Mouse (Mus musculus) heart, postnatal 0 days (tissue): ENCODE data around the gene Slc15a5. TPM values are rescaled to one million over a fixed set of nuclear protein-coding genes. Genes with fewer than 3 reads are reported as not detected.
A peak's percentile ranks its signal among the peaks of the same experiment; 100 is the strongest.

ENCODE experiments used
- ATAC-seq: fragments of 200-750 bp; cut with Nextera tagmentation; 2 replicates; pipeline ENCODE4 v1.8.0; 2017; ENCODE audit warnings: low read depth, moderate number of reproducible peaks, moderate library complexity; ENCODE audit not compliant: insufficient read depth
- DNase-seq: peaks from one replicate; pipeline ENCODE4 v3.0.0-alpha.2; 2016; ENCODE audit warnings: low spot score
- H3K27ac ChIP-seq: fragments of 300-500 bp; sonication (generic); 2 replicates; pipeline ENCODE4 v1.5.1; 2014; ENCODE audit warnings: low read depth, mild to moderate bottlenecking
- H3K27me3 ChIP-seq: fragments of 300-500 bp; sonication (generic); 2 replicates; pipeline ENCODE4 v1.6.1; 2014; ENCODE audit warnings: low read length, mixed read lengths; ENCODE audit not compliant: control insufficient read depth, insufficient read depth
- H3K36me3 ChIP-seq: fragments of 300-500 bp; sonication (generic); replicated peaks from 2 replicates; pipeline ENCODE4 v1.6.1; 2014; ENCODE audit warnings: low read length, mixed read lengths; ENCODE audit not compliant: control insufficient read depth, insufficient read depth
- H3K4me1 ChIP-seq: fragments of 300-500 bp; sonication (generic); 2 replicates; pipeline ENCODE4 v1.6.1; 2014; ENCODE audit warnings: antibody characterized with exemption; ENCODE audit not compliant: control insufficient read depth, insufficient read depth
- H3K4me2 ChIP-seq: fragments of 300-500 bp; sonication (generic); 2 replicates; pipeline ENCODE4 v1.6.1; 2014; ENCODE audit warnings: low read depth, mild to moderate bottlenecking, low read length, moderate library complexity
- H3K4me3 ChIP-seq: fragments of 300-500 bp; sonication (generic); 2 replicates; pipeline ENCODE4 v1.5.1; 2014; ENCODE audit warnings: low read depth, low read length
- H3K9ac ChIP-seq: fragments of 300-500 bp; sonication (generic); replicated peaks from 2 replicates; pipeline ENCODE4 v1.6.1; 2014; ENCODE audit warnings: low read depth, low read length, mixed read lengths
- H3K9me3 ChIP-seq: fragments of 300-500 bp; sonication (generic); replicated peaks from 2 replicates; pipeline ENCODE4 v1.6.1; 2016; ENCODE audit warnings: low read length; ENCODE audit not compliant: control insufficient read depth
- CTCF ChIP-seq: IDR thresholded peaks from 2 replicates; pipeline ENCODE4 v1.5.1; 2016; ENCODE audit warnings: antibody characterized with exemption, control low read depth, low read depth
- EP300 ChIP-seq: IDR thresholded peaks from 2 replicates; pipeline ENCODE4 v1.6.1; 2016; ENCODE audit warnings: antibody characterized with exemption, low read depth
- WGBS: fragments of 180-500 bp; shearing (Covaris S2); extraction: QIAGEN DNeasy Blood & Tissue Kit; methylation state at CpG from one replicate; pipeline ENCODE4 v1.1.7; 2014; 5-methylcytosine and 5-hydroxymethylcytosine counted together
- polyA plus RNA-seq: library from polyadenylated mRNA; unstranded; fragments of >200 nt; fragmentation: Nextera tagmentation; extraction: Ambion mirVana; gene quantifications from 2 replicates; pipeline ENCODE4 v1.2.1, GENCODE M21; 2015
- total RNA-seq: library from RNA; depleted of rRNA; stranded (reverse); fragments of >200 nt; gene quantifications from 2 replicates; pipeline ENCODE4 v1.2.3, GENCODE M21; 2014; ENCODE audit warnings: low replicate concordance; rRNA removed

The Slc15a5 gene
- total and polyA plus RNA-seq, 2 experiments from 2014 or later: 0.15 TPM; not detected in 1

- no peak for DNase-seq
- WGBS: 73% methylated on average over 7 of the region's 7 CpGs
- H3K9ac ChIP-seq: no peak overlapping the region
- no peak for ATAC-seq
- H3K4me2 ChIP-seq: no peak overlapping the region
- H3K36me3 ChIP-seq: no peaks in the 10 kb centered on the region
- no peak overlapping the region for H3K27ac ChIP-seq
- H3K9me3 ChIP-seq: no peaks in the 10 kb centered on the region
- H3K4me1 ChIP-seq: 0 out of 2 replicates have a peak, but pooled peaks cover 6% of the 10 kb centered on the region
- TF ChIP-seq CTCF (no peak), EP300 (no peak)
- no peak overlapping the region for H3K4me3 ChIP-seq
- no peaks in the 10 kb centered on the region for H3K27me3 ChIP-seq
Observed at GRCm38 (mm10) chr6:137935857-137936256, 143.9 kb downstream of the Slc15a5 start.

- ATAC-seq (no peak), DNase-seq (no peak)
- WGBS: 45% methylated on average over 8 of the region's 8 CpGs
- H3K4me3 ChIP-seq: no peak overlapping the region
- no peaks in the 10 kb centered on the region for H3K27me3 ChIP-seq
- no peaks in the 10 kb centered on the region for H3K9me3 ChIP-seq
- H3K27ac ChIP-seq: no peak overlapping the region
- H3K36me3 ChIP-seq: no peaks in the 10 kb centered on the region
- H3K9ac ChIP-seq: no peak overlapping the region
- H3K4me1 ChIP-seq: 0 out of 2 replicates have a peak, but pooled peaks cover 6% of the 10 kb centered on the region
- H3K4me2 ChIP-seq: peak overlapping the region; percentile 4; the same call in 1 of the 2 replicates
- TF ChIP-seq EP300: no peak
- TF ChIP-seq CTCF: no peak
Observed at GRCm38 (mm10) chr6:137935341-137935740, 144.4 kb downstream of the Slc15a5 start.

GRCm38 (mm10) chr6:137934545-137935298 is 145.0 kb downstream of the Slc15a5 start:
- Histone ChIP-seq H3K4me3 (no peak overlapping the region), H3K36me3 (no peaks in the 10 kb centered on the region), H3K4me2 (peak overlapping the region; percentile 4; the same call in 1 of the 2 replicates), H3K27ac (no peak overlapping the region), H3K9me3 (no peaks in the 10 kb centered on the region), H3K4me1 (0 out of 2 replicates have a peak, but pooled peaks cover 6% of the 10 kb centered on the region), H3K27me3 (no peaks in the 10 kb centered on the region), H3K9ac (no peak overlapping the region)
- WGBS: 66% methylated on average over 3 of the region's 3 CpGs
- no peak for TF ChIP-seq CTCF
- TF ChIP-seq EP300: no peak
- DNase-seq (no peak), ATAC-seq (no peak)

Other genes with a start within 250 kb of the Slc15a5 start
- gene Mgst1, start 60.4 kb upstream of the Slc15a5 start, total RNA-seq: 62.2 and 89.9 TPM in 2 replicates
- gene Mgst1, start 60.4 kb upstream of the Slc15a5 start, polyA plus RNA-seq: 117 and 143 TPM in 2 replicates